Mouse (Mus musculus): Measurements from ENCODE around the gene Appl2. TPM values are rescaled to one million over a fixed set of nuclear protein-coding genes. Genes with fewer than 3 reads are reported as not detected.
"Not testable (repeated sequence)": the region's sequence is repeated elsewhere in the genome, so short reads cannot be mapped to it uniquely, and the experiment has no call there.

The Appl2 gene
- total RNA-seq (2022), result 10 to 100 TPM; 33.4 to 42.5 (median 39.3) TPM

- DNase-seq (ENCODE audit: low spot score), result peak; percentile 95
Measured at GRCm38 (mm10) chr10:83648131-83649020, at the start of gene Appl2. Gene Appl2, minus strand, starts transcription at chr10:83648738.

- DNase-seq (ENCODE audit: low spot score), result no peak
Measured at GRCm38 (mm10) chr10:83696226-83696625, 47.7 kb upstream of the Appl2 start.

- no peak for DNase-seq (ENCODE audit: low spot score)
Measured at GRCm38 (mm10) chr10:83692175-83692895, 43.8 kb upstream of the Appl2 start.

- DNase-seq (ENCODE audit: low spot score), result no peak
Measured at GRCm38 (mm10) chr10:83688215-83688614, 39.7 kb upstream of the Appl2 start.

GRCm38 (mm10) chr10:83681334-83681733, 32.8 kb upstream of the Appl2 start:
- no peak for DNase-seq (ENCODE audit: low spot score)

GRCm38 (mm10) chr10:83666556-83666955, 18.0 kb upstream of the Appl2 start:
- DNase-seq (ENCODE audit: low spot score), result no peak

- no peak for DNase-seq (ENCODE audit: low spot score)
Measured at GRCm38 (mm10) chr10:83661925-83662324, 13.4 kb upstream of the Appl2 start.

GRCm38 (mm10) chr10:83660605-83661004, 12.1 kb upstream of the Appl2 start:
- DNase-seq (ENCODE audit: low spot score), result no peak

GRCm38 (mm10) chr10:83654591-83654990, 6.1 kb upstream of the Appl2 start:
- DNase-seq (ENCODE audit: low spot score), result no peak

GRCm38 (mm10) chr10:83652205-83652866, 3.8 kb upstream of the Appl2 start:
- DNase-seq (ENCODE audit: low spot score), result not testable (repeated sequence)

- DNase-seq (ENCODE audit: low spot score), result no peak
Measured at GRCm38 (mm10) chr10:83649037-83649436, 499 bp upstream of the Appl2 start.

GRCm38 (mm10) chr10:83646351-83646885, 2.1 kb downstream of the Appl2 start:
- DNase-seq (ENCODE audit: low spot score), result no peak

GRCm38 (mm10) chr10:83645716-83645990, 2.9 kb downstream of the Appl2 start:
- DNase-seq (ENCODE audit: low spot score), result no peak

- DNase-seq (ENCODE audit: low spot score), result peak; percentile 42
Measured at GRCm38 (mm10) chr10:83644865-83645715, 3.4 kb downstream of the Appl2 start.

- DNase-seq (ENCODE audit: low spot score), result no peak
Measured at GRCm38 (mm10) chr10:83644167-83644566, 4.4 kb downstream of the Appl2 start.

GRCm38 (mm10) chr10:83641641-83642040, 6.9 kb downstream of the Appl2 start:
- DNase-seq (ENCODE audit: low spot score), result no peak

GRCm38 (mm10) chr10:83639881-83640386, 8.6 kb downstream of the Appl2 start:
- DNase-seq (ENCODE audit: low spot score), result no peak

- peak; percentile 89 for DNase-seq (ENCODE audit: low spot score)
Measured at GRCm38 (mm10) chr10:83637295-83637694, 11.2 kb downstream of the Appl2 start.

GRCm38 (mm10) chr10:83636191-83636590, 12.3 kb downstream of the Appl2 start:
- DNase-seq (ENCODE audit: low spot score), result no peak

- no peak for DNase-seq (ENCODE audit: low spot score)
Measured at GRCm38 (mm10) chr10:83634461-83634860, 14.1 kb downstream of the Appl2 start.

- DNase-seq (ENCODE audit: low spot score), result no peak
Measured at GRCm38 (mm10) chr10:83632806-83633374, 15.6 kb downstream of the Appl2 start.

Data from heart, adult 8-10 months (tissue).